Mouse (Mus musculus): ENCODE measurements around the gene Tenm2. TPM values are rescaled to one million over a fixed set of nuclear protein-coding genes. Genes with fewer than 3 reads are reported as not detected.

The Tenm2 gene
- total and polyA plus RNA-seq, 3 experiments, result not detected

DNA sequence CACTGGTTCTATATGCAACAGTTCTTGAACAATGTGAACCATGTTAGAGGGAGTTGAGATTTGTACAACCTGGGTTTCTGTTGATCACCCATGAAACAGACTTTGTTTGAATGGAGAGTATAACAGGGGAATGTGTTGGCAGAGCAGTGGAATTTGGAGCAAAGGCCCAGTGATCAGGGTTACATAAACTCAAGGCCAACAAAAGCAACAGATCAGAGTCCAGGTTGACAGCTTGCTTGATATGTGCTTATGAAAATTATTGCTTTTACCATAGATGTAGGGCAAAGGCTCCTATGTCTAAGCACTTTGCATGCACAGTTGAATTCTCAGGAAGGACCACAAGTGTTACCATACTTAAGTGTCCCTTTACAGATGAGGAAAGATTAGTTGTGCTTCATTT lies 603.6 kb downstream of the Tenm2 start:
- no peak overlapping the region for H3K4me2 ChIP-seq (ENCODE audit: insufficient read depth, low read depth, poor library complexity, severe bottlenecking)
- TF ChIP-seq E2F4 (IDR thresholded peaks at IDR 0.05; ENCODE audit: insufficient replicate concordance, low read depth, low read length) (no peak), MEF2A (IDR thresholded peaks at IDR 0.05; ENCODE audit: borderline replicate concordance, low read depth, low read length) (no peak), USF1 (IDR thresholded peaks at IDR 0.05; ENCODE audit: low read depth, low read length) (no peak), SMC3 (IDR thresholded peaks at IDR 0.05; ENCODE audit: low read depth, low read length) (no peak), MXI1 (IDR thresholded peaks at IDR 0.05; ENCODE audit: low read depth, low read length) (no peak), MAX (IDR thresholded peaks at IDR 0.05; ENCODE audit: low read length) (no peak), ZKSCAN1 (IDR thresholded peaks at IDR 0.05; ENCODE audit: borderline replicate concordance, low read depth, low read length) (no peak), POLR2A (IDR thresholded peaks at IDR 0.05; ENCODE audit: low read depth, low read length) (no peak), JUND (conservative IDR thresholded peaks at IDR 0.05; ENCODE audit: low read depth, low read length) (no peak), ZNF384 (IDR thresholded peaks at IDR 0.05; ENCODE audit: low read depth, low read length) (no peak), MYC (IDR thresholded peaks at IDR 0.05; ENCODE audit: low read depth, low read length) (no peak), ELF1 (IDR thresholded peaks at IDR 0.05; ENCODE audit: low read depth, low read length) (no peak), ZMIZ1 (IDR thresholded peaks at IDR 0.05; ENCODE audit: low read depth, low read length) (no peak)
- peaks cover 69% of the 10 kb centered on the region for H3K9me3 ChIP-seq (replicated peaks; ENCODE audit: low read length)
- dilution Hi-C loops (cut with MboI; ENCODE audit: extremely low pct_ligation_motif_present, extremely low pct_unique_long_range_greater_than_20kb, low sequenced_read_pairs) (no loop called here), in situ Hi-C loops (cut with MboI; ENCODE audit: low pct_ligation_motif_present, low pct_unique_long_range_greater_than_20kb, low sequenced_read_pairs) (no loop called here)
- no peaks in the 10 kb centered on the region for H3K27me3 ChIP-seq (replicated peaks)
- no peak overlapping the region for H3K4me3 ChIP-seq (replicated peaks in 1 of 3; ENCODE audit: low read depth in 2 of 3, low read length in 2 of 3, poor library complexity in 1 of 3)
- no peak overlapping the region for H3K9ac ChIP-seq (ENCODE audit: insufficient read depth, low read depth)
- no peaks in the 10 kb centered on the region for H3K36me3 ChIP-seq (replicated peaks in 1 of 2; ENCODE audit: control insufficient read depth in 1 of 2, insufficient read depth in 1 of 2, low read length in 1 of 2)
- no peaks in the 10 kb centered on the region for H3K4me1 ChIP-seq (ENCODE audit: control insufficient read depth in 1 of 2, insufficient read depth in 2 of 2)
- no peak for DNase-seq (ENCODE audit: extremely low read depth)
- H3K79me2 ChIP-seq (replicated peaks; ENCODE audit: control insufficient read depth, extremely low read depth, insufficient read depth, poor library complexity, severe bottlenecking), result no peaks in the 10 kb centered on the region
- H3K27ac ChIP-seq (ENCODE audit: insufficient read depth, low read depth), result no peak overlapping the region

DNA sequence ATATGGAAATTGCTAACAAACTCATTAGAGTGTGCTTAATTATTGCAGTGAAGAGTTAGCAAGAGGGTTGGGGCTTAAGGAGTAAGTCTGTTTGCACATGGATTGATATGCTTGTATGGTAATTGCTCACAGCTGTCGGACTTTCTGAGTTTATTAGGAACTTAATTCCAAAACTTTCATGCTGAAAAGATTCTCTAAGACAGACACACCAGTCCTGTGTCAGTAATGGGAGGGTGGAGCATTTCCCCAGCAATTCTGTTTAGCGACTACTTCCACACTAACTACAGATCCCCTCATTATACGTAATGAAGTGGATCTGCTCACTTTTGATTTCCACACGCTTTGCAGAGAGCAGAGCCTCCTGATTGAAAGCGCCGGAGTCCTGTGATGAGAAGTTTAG lies 622.0 kb downstream of the Tenm2 start:
- Histone ChIP-seq H3K4me2 (ENCODE audit: insufficient read depth, low read depth, poor library complexity, severe bottlenecking) (no peak overlapping the region), H3K27ac (ENCODE audit: insufficient read depth, low read depth) (no peak overlapping the region), H3K36me3 (replicated peaks in 1 of 2; ENCODE audit: control insufficient read depth in 1 of 2, insufficient read depth in 1 of 2, low read length in 1 of 2) (no peaks in the 10 kb centered on the region), H3K4me3 (replicated peaks in 1 of 3; ENCODE audit: low read depth in 2 of 3, low read length in 2 of 3, poor library complexity in 1 of 3) (no peak overlapping the region), H3K4me1 (ENCODE audit: control insufficient read depth in 1 of 2, insufficient read depth in 2 of 2) (no peaks in the 10 kb centered on the region), H3K27me3 (replicated peaks) (no peaks in the 10 kb centered on the region), H3K9me3 (replicated peaks; ENCODE audit: low read length) (peaks cover 68% of the 10 kb centered on the region), H3K79me2 (replicated peaks; ENCODE audit: control insufficient read depth, extremely low read depth, insufficient read depth, poor library complexity, severe bottlenecking) (no peaks in the 10 kb centered on the region), H3K9ac (ENCODE audit: insufficient read depth, low read depth) (no peak overlapping the region)
- TF ChIP-seq RCOR1 (conservative IDR thresholded peaks at IDR 0.05; ENCODE audit: low read depth, low read length), result no peak
- TF ChIP-seq ZC3H11A (IDR thresholded peaks at IDR 0.05; ENCODE audit: low read depth, low read length), result no peak
- TF ChIP-seq CTCF (conservative IDR thresholded peaks at IDR 0.05 in 1 of 2, IDR thresholded peaks at IDR 0.05 in 1 of 2; ENCODE audit: low read depth in 2 of 2, low read length in 2 of 2), result no peak
- no peak for TF ChIP-seq PAX5 (IDR thresholded peaks at IDR 0.05; ENCODE audit: low read length)
- TF ChIP-seq JUN (IDR thresholded peaks at IDR 0.05; ENCODE audit: insufficient read depth, low read depth, low read length), result no peak
- no peak for TF ChIP-seq TBP (conservative IDR thresholded peaks at IDR 0.05; ENCODE audit: low read depth, low read length)
- no peak for TF ChIP-seq BHLHE40 (IDR thresholded peaks at IDR 0.05; ENCODE audit: low read depth, low read length)
- TF ChIP-seq E2F4 (IDR thresholded peaks at IDR 0.05; ENCODE audit: insufficient replicate concordance, low read depth, low read length), result no peak
- no peak for TF ChIP-seq RAD21 (IDR thresholded peaks at IDR 0.05; ENCODE audit: low read depth, low read length)
- no peak for TF ChIP-seq ZMIZ1 (IDR thresholded peaks at IDR 0.05; ENCODE audit: low read depth, low read length)
- no peak for TF ChIP-seq MEF2A (IDR thresholded peaks at IDR 0.05; ENCODE audit: borderline replicate concordance, low read depth, low read length)
- TF ChIP-seq UBTF (IDR thresholded peaks at IDR 0.05; ENCODE audit: low read depth, low read length), result no peak
- in situ Hi-C loops (cut with MboI; ENCODE audit: low pct_ligation_motif_present, low pct_unique_long_range_greater_than_20kb, low sequenced_read_pairs), result no loop called here
- no peak for DNase-seq (ENCODE audit: extremely low read depth)
- dilution Hi-C loops (cut with MboI; ENCODE audit: extremely low pct_ligation_motif_present, extremely low pct_unique_long_range_greater_than_20kb, low sequenced_read_pairs), result no loop called here
